Mouse (Mus musculus): Measurements from ENCODE around the gene Acer3. TPM values are rescaled to one million over a fixed set of nuclear protein-coding genes. Genes with fewer than 3 reads are reported as not detected.
A peak's percentile ranks its signal among the peaks of the same experiment; 100 is the strongest.

Acer3 gene
- polyA plus RNA-seq, 1 experiment: 4.2 TPM

DNA sequence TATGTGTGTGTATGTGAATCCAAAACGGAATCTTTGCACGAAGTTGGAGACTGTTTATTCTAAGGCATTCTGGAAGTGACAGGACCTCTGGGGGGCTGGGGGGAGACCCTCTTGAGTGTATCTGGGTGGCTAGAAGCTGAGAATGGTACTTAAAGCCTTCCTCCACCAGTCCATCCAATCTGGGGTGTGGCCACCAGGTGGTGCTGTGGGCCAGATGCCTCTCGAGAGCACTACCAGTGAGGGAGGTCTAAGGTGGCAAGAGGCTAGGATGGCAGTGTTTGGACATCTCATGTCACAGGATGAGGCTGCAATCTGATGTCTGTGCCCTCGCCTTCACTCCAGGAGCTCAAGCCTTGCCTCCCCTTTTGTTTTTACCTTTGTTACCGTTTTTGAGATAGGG lies 28.1 kb upstream of the Acer3 start:
- H3K4me3 ChIP-seq (ENCODE audit: low read depth, low read length): no peak overlapping the region
- 15% methylated on average over 5 of the region's 5 CpGs for WGBS
- H3K36me3 ChIP-seq (ENCODE audit: control insufficient read depth, insufficient read depth, low read length): peaks cover 21% of the 10 kb centered on the region
- TF ChIP-seq CTCF (IDR thresholded peaks at IDR 0.05; ENCODE audit: extremely low read depth, insufficient read length, insufficient replicate concordance, low read depth, low read length): peak; percentile 93
- TF ChIP-seq POLR2A (IDR thresholded peaks at IDR 0.05; ENCODE audit: low read depth, low read length): no peak
- H3K4me1 ChIP-seq (ENCODE audit: control insufficient read depth, insufficient read depth, insufficient read length, low read length): peaks cover 7% of the 10 kb centered on the region
- no peaks in the 10 kb centered on the region for H3K27me3 ChIP-seq (ENCODE audit: control insufficient read depth, insufficient read depth, low read length)
- H3K27ac ChIP-seq (ENCODE audit: insufficient read depth, low read depth, low read length): no peak overlapping the region

GRCm38 (mm10) chr7:98348043-98348442 lies 27.0 kb upstream of the Acer3 start:
- no peak for TF ChIP-seq POLR2A (IDR thresholded peaks at IDR 0.05; ENCODE audit: low read depth, low read length)
- TF ChIP-seq CTCF (IDR thresholded peaks at IDR 0.05; ENCODE audit: extremely low read depth, insufficient read length, insufficient replicate concordance, low read depth, low read length): peak; percentile 91; the same call in 1 of the 2 replicates

DNA sequence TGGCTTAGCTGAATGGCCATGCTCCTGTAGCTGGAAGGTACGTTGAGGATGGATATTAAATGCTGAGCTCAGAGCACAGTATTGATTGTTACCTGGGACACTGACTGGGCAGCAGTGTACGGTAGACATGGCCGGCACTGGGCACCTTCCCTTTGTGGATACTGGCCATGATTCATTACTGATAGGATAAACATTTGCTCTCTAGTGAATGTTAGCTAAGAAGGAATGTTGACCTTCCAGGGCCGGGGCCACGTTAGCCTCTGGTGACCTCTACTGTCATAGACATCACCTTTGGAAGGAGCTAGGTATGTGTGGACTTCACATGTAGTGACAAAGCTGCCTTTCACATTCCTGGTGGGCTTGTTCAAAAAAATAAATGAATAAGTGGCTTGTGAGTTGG lies 26.5 kb upstream of the Acer3 start:
- Histone ChIP-seq H3K4me1 (ENCODE audit: control insufficient read depth, insufficient read depth, insufficient read length, low read length) (peaks cover 7% of the 10 kb centered on the region), H3K36me3 (ENCODE audit: control insufficient read depth, insufficient read depth, low read length) (peaks cover 18% of the 10 kb centered on the region), H3K4me3 (ENCODE audit: low read depth, low read length) (no peak overlapping the region), H3K27me3 (ENCODE audit: control insufficient read depth, insufficient read depth, low read length) (no peaks in the 10 kb centered on the region), H3K27ac (ENCODE audit: insufficient read depth, low read depth, low read length) (no peak overlapping the region)
- TF ChIP-seq POLR2A (IDR thresholded peaks at IDR 0.05; ENCODE audit: low read depth, low read length) (no peak), CTCF (IDR thresholded peaks at IDR 0.05; ENCODE audit: extremely low read depth, insufficient read length, insufficient replicate concordance, low read depth, low read length) (no peak)
- 16% methylated on average over 5 of the region's 5 CpGs for WGBS

More at GRCm38 (mm10) chr7:98348043-98348442, 27.0 kb upstream of the Acer3 start:
- no peak overlapping the region for H3K27ac ChIP-seq (ENCODE audit: insufficient read depth, low read depth, low read length)
- H3K36me3 ChIP-seq (ENCODE audit: control insufficient read depth, insufficient read depth, low read length): peaks cover 21% of the 10 kb centered on the region
- H3K27me3 ChIP-seq (ENCODE audit: control insufficient read depth, insufficient read depth, low read length): no peaks in the 10 kb centered on the region
- no peak overlapping the region for H3K4me3 ChIP-seq (ENCODE audit: low read depth, low read length)
- H3K4me1 ChIP-seq (ENCODE audit: control insufficient read depth, insufficient read depth, insufficient read length, low read length): peaks cover 7% of the 10 kb centered on the region
- 38% methylated on average over 7 of the region's 7 CpGs for WGBS

GRCm38 (mm10) chr7:98345036-98345435 lies 24.0 kb upstream of the Acer3 start:
- WGBS: 66% methylated on average over 6 of the region's 6 CpGs
- TF ChIP-seq CTCF (IDR thresholded peaks at IDR 0.05; ENCODE audit: extremely low read depth, insufficient read length, insufficient replicate concordance, low read depth, low read length) (no peak), POLR2A (IDR thresholded peaks at IDR 0.05; ENCODE audit: low read depth, low read length) (no peak)
- Histone ChIP-seq H3K4me3 (ENCODE audit: low read depth, low read length) (no peak overlapping the region), H3K36me3 (ENCODE audit: control insufficient read depth, insufficient read depth, low read length) (no peaks in the 10 kb centered on the region), H3K27ac (ENCODE audit: insufficient read depth, low read depth, low read length) (no peak overlapping the region), H3K27me3 (ENCODE audit: control insufficient read depth, insufficient read depth, low read length) (no peaks in the 10 kb centered on the region), H3K4me1 (ENCODE audit: control insufficient read depth, insufficient read depth, insufficient read length, low read length) (peaks cover 8% of the 10 kb centered on the region)

GRCm38 (mm10) chr7:98344361-98344760 lies 23.4 kb upstream of the Acer3 start:
- Histone ChIP-seq H3K36me3 (ENCODE audit: control insufficient read depth, insufficient read depth, low read length) (no peaks in the 10 kb centered on the region), H3K27me3 (ENCODE audit: control insufficient read depth, insufficient read depth, low read length) (no peaks in the 10 kb centered on the region), H3K4me3 (ENCODE audit: low read depth, low read length) (no peak overlapping the region), H3K4me1 (ENCODE audit: control insufficient read depth, insufficient read depth, insufficient read length, low read length) (peaks cover 8% of the 10 kb centered on the region), H3K27ac (ENCODE audit: insufficient read depth, low read depth, low read length) (no peak overlapping the region)
- TF ChIP-seq POLR2A (IDR thresholded peaks at IDR 0.05; ENCODE audit: low read depth, low read length) (no peak), CTCF (IDR thresholded peaks at IDR 0.05; ENCODE audit: extremely low read depth, insufficient read length, insufficient replicate concordance, low read depth, low read length) (peak; percentile 60; the same call in 1 of the 2 replicates)
- WGBS: 22% methylated on average over 3 of the region's 3 CpGs

- no peaks in the 10 kb centered on the region for H3K36me3 ChIP-seq (ENCODE audit: control insufficient read depth, insufficient read depth, low read length)
- H3K4me1 ChIP-seq (ENCODE audit: control insufficient read depth, insufficient read depth, insufficient read length, low read length): peaks cover 8% of the 10 kb centered on the region
- no peak for TF ChIP-seq CTCF (IDR thresholded peaks at IDR 0.05; ENCODE audit: extremely low read depth, insufficient read length, insufficient replicate concordance, low read depth, low read length)
- no peak for TF ChIP-seq POLR2A (IDR thresholded peaks at IDR 0.05; ENCODE audit: low read depth, low read length)
- WGBS: 43% methylated on average over 3 of the region's 3 CpGs
- H3K27ac ChIP-seq (ENCODE audit: insufficient read depth, low read depth, low read length): no peak overlapping the region
- no peak overlapping the region for H3K4me3 ChIP-seq (ENCODE audit: low read depth, low read length)
- no peaks in the 10 kb centered on the region for H3K27me3 ChIP-seq (ENCODE audit: control insufficient read depth, insufficient read depth, low read length)
Measured at GRCm38 (mm10) chr7:98342249-98342648, 21.2 kb upstream of the Acer3 start.

GRCm38 (mm10) chr7:98341475-98341874 lies 20.5 kb upstream of the Acer3 start:
- WGBS: 3% methylated on average over 13 of the region's 13 CpGs
- Histone ChIP-seq H3K4me3 (ENCODE audit: low read depth, low read length) (peak overlapping the region; percentile 72), H3K27me3 (ENCODE audit: control insufficient read depth, insufficient read depth, low read length) (no peaks in the 10 kb centered on the region), H3K27ac (ENCODE audit: insufficient read depth, low read depth, low read length) (no peak overlapping the region), H3K36me3 (ENCODE audit: control insufficient read depth, insufficient read depth, low read length) (no peaks in the 10 kb centered on the region), H3K4me1 (ENCODE audit: control insufficient read depth, insufficient read depth, insufficient read length, low read length) (peaks cover 8% of the 10 kb centered on the region)
- TF ChIP-seq POLR2A (IDR thresholded peaks at IDR 0.05; ENCODE audit: low read depth, low read length) (no peak), CTCF (IDR thresholded peaks at IDR 0.05; ENCODE audit: extremely low read depth, insufficient read length, insufficient replicate concordance, low read depth, low read length) (peak; percentile 96)

Measured in small intestine, adult 2 months (tissue).